Mouse (Mus musculus): ENCODE data around the gene Ciart.
"Not testable (repeated sequence)": the region's sequence is repeated elsewhere in the genome, so short reads cannot be mapped to it uniquely, and the experiment has no call there.

Ciart gene

GRCm38 (mm10) chr3:95901616-95902372 lies 19.7 kb upstream of the Ciart start:
- DNase-seq (ENCODE audit: low read depth), result no peak

- DNase-seq (ENCODE audit: low read depth), result no peak
Observed at GRCm38 (mm10) chr3:95899800-95900524, 17.9 kb upstream of the Ciart start.

- not testable (repeated sequence) for DNase-seq (ENCODE audit: low read depth)
Observed at GRCm38 (mm10) chr3:95895501-95895900, 13.4 kb upstream of the Ciart start.

GRCm38 (mm10) chr3:95894317-95895160 lies 12.5 kb upstream of the Ciart start:
- peak; percentile 72 for DNase-seq (ENCODE audit: low read depth)

DNA sequence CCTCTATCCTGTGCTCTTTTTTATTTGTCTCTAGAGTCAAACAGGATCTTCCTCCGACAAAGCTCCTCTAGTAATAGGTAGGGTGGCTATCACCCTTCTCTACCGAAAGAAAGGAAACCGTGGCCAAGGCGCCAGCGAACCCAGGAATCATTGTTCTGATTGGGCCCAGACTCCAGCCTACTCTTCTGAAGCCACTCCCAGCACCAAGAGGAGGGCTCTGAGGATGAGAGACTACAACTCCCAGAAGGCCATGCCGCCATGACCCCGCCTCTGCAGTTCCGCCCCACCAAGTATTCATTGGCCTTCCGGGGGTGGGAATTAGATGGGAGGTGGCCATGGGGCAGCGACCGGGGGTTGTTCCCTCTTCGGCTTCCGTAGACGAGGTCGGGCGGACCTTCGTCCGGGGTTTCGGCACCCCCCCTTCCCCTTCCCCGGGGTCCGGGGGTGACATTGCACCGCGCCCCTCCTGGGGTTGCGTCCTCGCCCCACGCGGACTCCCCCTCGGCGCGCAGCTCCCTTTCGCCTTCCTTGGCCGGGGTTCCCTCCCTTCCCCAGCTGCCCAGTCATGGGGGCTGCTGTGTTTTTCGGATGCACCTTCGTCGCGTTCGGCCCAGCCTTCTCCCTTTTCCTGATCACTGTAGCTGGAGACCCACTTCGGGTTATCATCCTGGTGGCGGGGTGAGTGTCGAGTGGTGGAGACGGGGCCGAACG lies 11.7 kb upstream of the Ciart start, which contains the start of gene Aph1a:
Aph1a (plus strand) TSS at position 364 of the 711 bp plus-strand sequence.
- DNase-seq (ENCODE audit: low read depth), result peak; percentile 97

DNA sequence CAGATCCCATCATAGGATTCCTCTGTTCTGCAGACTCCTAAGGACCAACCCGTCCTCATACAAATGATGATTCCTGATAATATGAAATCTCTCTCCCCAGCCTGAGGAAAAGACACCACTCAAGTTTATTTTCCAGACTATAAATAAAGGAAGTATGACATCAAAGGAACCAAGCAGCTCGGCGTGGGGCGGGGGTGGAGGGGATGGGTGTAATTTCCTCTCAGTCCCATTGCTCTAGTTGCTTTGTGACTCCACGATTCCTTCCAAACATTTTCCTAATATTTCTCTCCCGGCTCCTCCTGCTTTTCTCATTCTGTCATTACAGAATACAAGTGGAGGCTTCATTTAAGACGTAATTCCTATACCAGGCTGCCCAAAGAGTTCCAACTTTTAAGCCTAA lies 11.1 kb upstream of the Ciart start:
- DNase-seq (ENCODE audit: low read depth), result no peak

- DNase-seq (ENCODE audit: low read depth), result no peak
Observed at GRCm38 (mm10) chr3:95892066-95893052, 10.3 kb upstream of the Ciart start.

DNA sequence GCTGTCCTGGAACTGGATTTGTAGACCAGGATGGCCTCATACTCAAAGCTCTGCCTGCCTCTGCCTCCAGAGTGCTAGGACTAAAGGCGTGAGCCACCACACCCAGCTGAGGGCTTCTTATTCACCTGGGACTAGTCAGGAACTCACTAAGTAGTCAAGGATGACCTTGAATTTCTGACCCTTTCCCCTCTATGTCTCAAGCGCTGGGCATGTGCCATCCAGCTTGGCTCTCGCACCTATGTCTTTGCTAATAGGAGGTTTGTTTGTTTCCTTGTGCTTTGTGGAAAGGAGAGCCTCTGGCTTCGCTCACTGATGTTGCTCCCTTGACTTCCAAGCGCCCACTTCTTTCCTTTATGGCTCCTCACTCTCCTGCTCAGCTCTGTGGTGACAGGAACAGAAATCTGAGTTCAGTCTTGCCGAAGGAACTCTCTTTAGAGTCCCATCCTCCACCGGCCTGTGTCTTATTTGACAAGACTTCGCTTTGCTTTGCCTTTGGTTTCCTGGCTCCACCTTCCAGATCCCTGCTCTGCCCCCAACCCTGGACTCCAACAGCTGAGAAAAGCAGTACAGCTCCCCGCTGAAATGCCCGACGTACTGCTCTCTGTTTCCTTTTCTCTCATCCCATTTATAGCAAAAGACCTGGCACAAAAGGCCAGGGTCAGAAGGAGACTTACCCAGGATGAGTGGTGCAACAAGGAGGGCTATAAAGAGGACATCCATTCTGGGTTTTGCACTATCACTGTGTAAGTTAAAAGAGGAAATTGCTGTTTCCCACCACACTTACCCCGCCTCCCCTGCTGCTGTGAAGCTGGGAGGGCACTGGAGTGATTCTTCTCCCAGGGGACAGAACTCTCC lies 9.4 kb upstream of the Ciart start, which contains the start of gene BC028528:
BC028528 (minus strand) TSS at position 795 of the 855 bp plus-strand sequence.
- DNase-seq (ENCODE audit: low read depth), result peak; percentile 76

- no peak for DNase-seq (ENCODE audit: low read depth)
Observed at GRCm38 (mm10) chr3:95889664-95890063, 7.6 kb upstream of the Ciart start.

- no peak for DNase-seq (ENCODE audit: low read depth)
Observed at GRCm38 (mm10) chr3:95887596-95887995, 5.5 kb upstream of the Ciart start.

GRCm38 (mm10) chr3:95884400-95884799 lies 2.3 kb upstream of the Ciart start:
- no peak for DNase-seq (ENCODE audit: low read depth)

DNA sequence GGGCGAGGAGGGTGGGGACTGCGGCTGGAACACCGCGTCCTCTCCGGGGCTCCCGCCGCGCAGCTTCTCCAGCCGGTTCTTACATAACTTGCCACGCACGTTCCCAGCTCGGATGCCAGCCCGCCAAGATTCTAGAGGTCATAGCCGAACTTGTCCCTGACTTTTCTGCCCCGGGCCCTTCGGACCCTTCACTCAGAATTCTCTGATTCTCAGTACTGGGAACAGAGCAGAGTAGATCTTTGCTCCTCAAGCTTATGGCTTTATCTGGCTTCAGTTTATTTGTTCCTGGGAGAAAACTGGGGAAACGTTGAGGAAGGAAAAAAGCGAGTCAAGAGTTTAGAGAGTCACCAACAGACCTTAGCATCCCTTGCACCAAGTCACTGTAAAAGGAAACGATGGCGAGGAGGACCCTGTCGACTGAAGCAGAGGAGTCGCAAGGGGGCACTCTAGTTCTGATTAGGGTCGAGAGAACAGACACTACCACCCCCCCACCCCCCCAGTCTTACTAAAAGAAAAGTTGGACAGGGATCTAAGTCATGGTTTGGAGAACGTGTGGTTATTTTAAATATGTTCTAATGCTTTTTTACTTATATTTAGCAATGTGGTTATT lies 870 bp upstream of the Ciart start:
- peak; percentile 83 for DNase-seq (ENCODE audit: low read depth)

DNA sequence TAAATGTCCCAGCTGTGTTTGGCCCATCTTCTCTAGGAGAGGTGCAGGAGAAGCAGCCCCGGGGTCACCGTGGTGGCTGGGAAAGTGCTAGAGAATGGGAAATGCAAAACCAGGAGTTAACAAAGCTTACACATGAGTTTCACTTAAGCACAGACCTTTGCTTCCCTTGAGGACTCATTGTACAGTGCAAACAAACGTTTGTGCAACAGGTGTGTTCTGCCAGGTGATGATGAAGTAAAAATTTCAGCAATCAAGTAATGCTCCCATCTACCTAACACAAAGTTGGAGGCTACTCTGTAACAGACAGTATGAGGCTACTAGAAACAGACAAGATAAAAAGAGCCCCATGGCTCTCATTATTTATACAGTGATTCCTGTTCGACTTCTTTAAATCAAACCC lies 3.0 kb downstream of the Ciart start:
- DNase-seq (ENCODE audit: low read depth), result no peak

- DNase-seq (ENCODE audit: low read depth), result no peak
Observed at GRCm38 (mm10) chr3:95872048-95872447, 10.0 kb downstream of the Ciart start.

GRCm38 (mm10) chr3:95871392-95871867 lies 10.6 kb downstream of the Ciart start, which contains the start of gene Mrps21:
Gene Mrps21 (minus strand): TSS chr3:95871519.
- peak; percentile 92 for DNase-seq (ENCODE audit: low read depth)

DNA sequence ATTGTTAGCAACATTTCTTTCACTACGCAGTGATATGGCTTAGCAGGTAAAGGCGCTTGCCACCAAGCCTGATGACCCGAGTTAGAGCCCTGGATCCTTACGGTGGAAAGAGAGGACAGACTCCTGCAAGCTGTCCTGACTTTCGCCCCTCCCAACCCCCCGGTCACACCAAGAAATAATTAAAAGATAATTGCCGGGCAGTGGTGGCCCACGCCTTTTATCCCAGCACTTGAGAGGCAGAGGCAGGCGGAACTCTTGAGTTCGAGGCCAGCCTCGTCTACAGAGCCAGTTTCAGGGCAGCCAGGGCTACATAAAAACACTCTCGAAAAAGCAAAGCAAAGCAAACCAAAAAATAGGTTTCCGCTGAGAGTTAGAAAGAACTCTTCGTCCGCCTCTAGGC lies 11.1 kb downstream of the Ciart start:
- no peak for DNase-seq (ENCODE audit: low read depth)

DNA sequence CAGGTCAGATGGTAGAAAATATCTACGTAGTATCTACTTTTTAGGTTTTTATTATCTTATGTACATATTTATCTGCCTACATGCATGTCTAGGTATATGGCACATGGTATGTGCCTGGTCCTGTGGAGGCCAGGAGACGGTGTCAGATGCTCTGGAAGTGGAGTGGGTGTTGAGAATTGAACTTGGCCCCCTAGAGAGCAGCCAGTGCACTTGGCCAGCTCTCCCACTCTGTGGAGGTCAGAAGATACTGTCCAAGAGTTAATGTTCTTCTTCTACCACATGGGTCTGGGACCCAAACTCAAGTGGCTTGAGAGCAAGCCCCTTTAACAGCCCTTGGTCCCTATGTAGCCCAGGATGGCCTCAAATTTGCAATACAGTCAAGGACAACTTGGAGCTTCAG lies 14.6 kb downstream of the Ciart start:
- DNase-seq (ENCODE audit: low read depth), result no peak

GRCm38 (mm10) chr3:95866071-95866470 lies 16.0 kb downstream of the Ciart start:
- DNase-seq (ENCODE audit: low read depth), result no peak

GRCm38 (mm10) chr3:95865571-95865970 lies 16.5 kb downstream of the Ciart start:
- no peak for DNase-seq (ENCODE audit: low read depth)

Data from NIH3T3 (cell line).